Mouse (Mus musculus) intestine, postnatal 0 days (tissue): ENCODE data around the gene Shc3. TPM values are rescaled to one million over a fixed set of nuclear protein-coding genes. Genes with fewer than 3 reads are reported as not detected.

ENCODE experiments used
- ATAC-seq: fragments of 200-750 bp; cut with Nextera tagmentation; 2 replicates; pipeline ENCODE4 v1.8.0; 2017; ENCODE audit warnings: mild to moderate bottlenecking, moderate TSS enrichment, moderate library complexity
- H3K27ac ChIP-seq: fragments of 300-500 bp; sonication (generic); 2 replicates; pipeline ENCODE4 v1.5.1; 2014; ENCODE audit warnings: mild to moderate bottlenecking, low read depth, low read length, moderate library complexity
- H3K27me3 ChIP-seq: fragments of 300-500 bp; sonication (generic); replicated peaks from 2 replicates; pipeline ENCODE4 v1.6.1; 2014; ENCODE audit warnings: low read length, mixed read lengths; ENCODE audit not compliant: control insufficient read depth, insufficient read depth
- H3K36me3 ChIP-seq: fragments of 300-500 bp; sonication (generic); 2 replicates; pipeline ENCODE4 v1.6.1; 2014; ENCODE audit warnings: mild to moderate bottlenecking, moderate library complexity; ENCODE audit not compliant: control insufficient read depth, insufficient read depth
- H3K4me1 ChIP-seq: fragments of 300-500 bp; sonication (generic); replicated peaks from 2 replicates; pipeline ENCODE4 v1.6.1; 2014; ENCODE audit warnings: antibody characterized with exemption, low read length, mixed read lengths; ENCODE audit not compliant: control insufficient read depth, insufficient read depth
- H3K4me2 ChIP-seq: fragments of 300-500 bp; sonication (generic); replicated peaks from 2 replicates; pipeline ENCODE4 v1.6.1; 2014; ENCODE audit warnings: low read depth, mild to moderate bottlenecking, moderate library complexity
- H3K4me3 ChIP-seq: fragments of 300-500 bp; sonication (generic); 2 replicates; pipeline ENCODE4 v1.5.1; 2014; ENCODE audit warnings: low read depth, low read length
- H3K9ac ChIP-seq: fragments of 300-500 bp; sonication (generic); 2 replicates; pipeline ENCODE4 v1.6.1; 2014; ENCODE audit warnings: mild to moderate bottlenecking, low read depth, low read length
- H3K9me3 ChIP-seq: fragments of 300-500 bp; sonication (generic); 2 replicates; pipeline ENCODE4 v1.6.1; 2016; ENCODE audit warnings: mixed run types; ENCODE audit not compliant: control insufficient read depth
- CTCF ChIP-seq: sonication (generic); IDR thresholded peaks from 2 replicates; pipeline ENCODE4 v1.5.1; 2016; ENCODE audit warnings: low read depth, mild to moderate bottlenecking, control low read depth, antibody characterized with exemption, moderate library complexity
- WGBS: fragments of 180-500 bp; shearing (Covaris S2); extraction: QIAGEN DNeasy Blood & Tissue Kit; methylation state at CpG from one replicate; pipeline ENCODE4 v1.1.7; 2014; 5-methylcytosine and 5-hydroxymethylcytosine counted together
- polyA plus RNA-seq: library from polyadenylated mRNA; unstranded; fragments of >200 nt; fragmentation: Nextera tagmentation; extraction: Ambion mirVana; gene quantifications from 2 replicates; pipeline ENCODE4 v1.2.1, GENCODE M21; 2015

Gene Shc3
- polyA plus RNA-seq, result 0.17 TPM in 2 replicates

DNA sequence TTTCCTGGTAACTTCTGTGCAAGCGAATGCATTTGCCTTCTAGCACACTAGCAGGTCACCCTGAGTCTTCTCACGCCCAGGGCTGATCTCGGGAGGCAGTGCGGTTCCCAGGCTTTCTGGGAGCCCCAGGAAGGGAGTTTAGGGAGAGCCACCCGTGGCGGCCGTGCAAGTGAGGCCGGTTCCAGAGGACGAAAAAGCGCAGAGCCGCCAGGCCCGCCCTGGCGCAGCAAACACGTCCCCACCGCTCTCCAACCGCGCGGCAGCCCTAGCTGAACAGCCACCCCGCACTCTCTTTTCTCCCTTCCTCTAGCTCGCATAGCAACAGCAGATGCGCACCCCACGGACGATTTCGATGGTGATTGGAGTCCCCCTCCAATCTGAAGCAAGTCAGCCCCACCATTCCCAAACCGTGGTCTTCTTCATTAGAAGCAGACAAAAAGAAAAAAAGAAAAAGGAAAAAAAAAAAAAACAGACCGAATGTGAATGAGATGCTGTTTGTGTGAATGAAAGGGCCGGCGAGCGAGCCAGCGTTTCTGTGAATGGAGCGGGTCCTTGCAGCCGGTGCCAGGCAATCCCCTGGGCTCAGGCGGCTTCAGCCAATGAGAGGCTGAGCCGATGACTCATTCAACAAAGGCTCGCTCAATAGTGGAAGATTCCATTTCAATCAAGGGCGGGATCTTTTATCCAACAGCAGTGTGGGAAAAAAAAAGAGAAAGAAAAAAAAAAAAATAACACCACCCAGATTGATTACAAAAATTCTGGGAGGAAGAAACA is at the start of gene Shc3:
Gene Shc3, minus strand, starts transcription at position 509 of the 774 bp plus-strand sequence.
- Histone ChIP-seq H3K9me3 (no peaks in the 10 kb centered on the region), H3K4me3 (peak within 1 kb of the TSS; percentile 43), H3K9ac (peak within 1 kb of the TSS; percentile 26; the same call in 1 of the 2 replicates), H3K4me1 (no peaks in the 10 kb centered on the region), H3K27me3 (peaks cover 64% of the 10 kb centered on the region), H3K4me2 (peak within 1 kb of the TSS; percentile 74), H3K36me3 (no peaks in the 10 kb centered on the region), H3K27ac (no peak within 1 kb of the TSS)
- no peak for ATAC-seq
- WGBS, result 1% methylated on average over 36 of the region's 36 CpGs
- TF ChIP-seq CTCF, result no peak

DNA sequence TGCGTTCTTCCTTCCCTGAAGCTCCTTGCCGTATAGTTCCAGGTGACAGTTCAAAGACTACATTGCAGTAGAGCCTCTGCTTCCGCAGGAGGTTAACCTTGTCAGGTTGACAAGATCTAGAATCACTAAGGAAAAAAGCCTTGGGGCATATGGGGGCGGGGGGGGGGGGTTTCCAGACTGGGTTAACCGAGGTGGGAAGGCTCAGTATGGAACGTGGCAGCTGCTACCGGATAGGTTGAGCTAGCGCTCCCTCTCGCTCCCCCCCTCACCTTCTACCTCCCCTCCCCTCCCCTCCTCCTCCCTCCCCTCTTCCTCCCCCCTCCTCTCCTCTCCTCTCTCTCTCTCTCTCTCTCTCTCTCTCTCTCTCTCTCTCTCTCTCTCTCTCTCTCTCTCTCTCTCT is 49.4 kb upstream of the Shc3 start:
- Histone ChIP-seq H3K27me3 (no peaks in the 10 kb centered on the region), H3K9me3 (no peaks in the 10 kb centered on the region), H3K27ac (no peak overlapping the region), H3K4me2 (no peak overlapping the region), H3K4me1 (no peaks in the 10 kb centered on the region), H3K4me3 (no peak overlapping the region), H3K36me3 (no peaks in the 10 kb centered on the region), H3K9ac (no peak overlapping the region)
- no peak for ATAC-seq
- WGBS, result 23% methylated on average over 9 of the region's 9 CpGs
- TF ChIP-seq CTCF, result no peak

DNA sequence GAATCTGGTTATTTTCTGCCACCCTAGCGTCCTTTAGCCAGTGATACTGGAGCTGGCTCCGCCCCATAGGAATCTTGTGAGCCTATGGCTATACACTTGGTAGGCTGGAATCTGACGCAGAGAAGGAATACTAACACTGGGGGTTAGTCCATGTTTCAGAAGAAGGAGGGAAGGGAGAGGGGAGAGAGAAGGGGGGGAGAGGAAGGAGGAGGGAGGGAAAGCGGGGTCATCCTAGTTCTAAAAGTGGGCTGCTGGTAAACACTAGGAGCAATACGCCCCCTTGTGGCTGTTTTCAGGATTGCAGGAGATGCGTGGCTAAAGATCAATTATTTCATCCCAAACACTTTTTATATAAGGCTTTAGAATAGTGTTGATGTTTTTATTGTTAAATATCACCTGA is 48.6 kb upstream of the Shc3 start:
- Histone ChIP-seq H3K9me3 (no peaks in the 10 kb centered on the region), H3K4me3 (no peak overlapping the region), H3K4me2 (no peak overlapping the region), H3K27ac (no peak overlapping the region), H3K27me3 (no peaks in the 10 kb centered on the region), H3K9ac (no peak overlapping the region), H3K36me3 (no peaks in the 10 kb centered on the region), H3K4me1 (no peaks in the 10 kb centered on the region)
- peak; percentile 85 for TF ChIP-seq CTCF
- 18% methylated on average over 6 of the region's 6 CpGs for WGBS
- ATAC-seq, result no peak

DNA sequence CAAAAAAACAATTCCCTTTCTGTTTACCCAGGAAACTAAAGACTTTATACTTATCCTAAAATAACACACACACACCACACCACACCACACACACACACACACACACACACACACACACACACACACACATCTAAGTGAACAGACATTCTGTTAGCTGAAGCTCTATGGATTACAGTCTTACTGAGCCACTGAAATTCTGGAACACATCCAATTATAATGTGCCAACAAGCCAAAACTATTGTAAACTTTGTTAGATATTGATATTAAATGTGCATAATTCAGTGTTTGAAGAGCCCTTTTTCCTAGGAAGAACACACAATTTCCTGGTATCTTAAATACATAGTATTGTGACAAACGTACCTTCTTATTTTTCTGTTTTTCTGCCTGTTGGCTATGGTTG is 48.1 kb upstream of the Shc3 start:
- 43% methylated on average over 1 of the region's 1 CpGs for WGBS
- H3K27me3 ChIP-seq, result no peaks in the 10 kb centered on the region

DNA sequence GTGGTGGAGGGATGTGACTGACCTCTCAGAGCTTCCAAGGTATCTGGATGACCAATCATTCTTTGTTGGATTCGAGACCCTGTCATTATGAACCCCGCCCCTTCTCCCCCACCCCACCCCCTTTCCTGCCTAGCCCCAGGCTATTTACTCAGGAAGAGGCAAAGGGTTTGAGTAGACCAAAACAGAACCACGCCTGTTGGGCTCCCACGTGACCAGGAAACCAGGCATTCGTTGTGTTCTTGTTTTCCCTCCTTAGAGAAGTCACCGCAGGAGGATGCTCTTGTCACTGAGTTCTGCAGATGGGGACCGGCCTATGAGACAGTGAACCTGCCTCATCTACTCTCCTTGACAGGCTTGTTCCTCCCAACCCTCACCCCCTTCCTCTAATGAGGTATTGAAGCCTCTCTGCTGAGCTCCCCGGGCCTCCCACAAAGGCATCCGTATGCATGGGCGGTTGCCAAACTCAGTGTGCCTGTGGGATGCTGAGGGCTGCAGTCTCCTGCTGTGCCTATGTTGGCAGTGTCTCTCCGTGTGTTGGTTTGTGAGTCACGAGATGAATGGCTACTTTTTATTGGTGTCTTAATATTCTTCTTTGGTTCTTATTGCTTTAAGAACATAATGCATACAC is 47.3 kb upstream of the Shc3 start:
- no peak overlapping the region for H3K9ac ChIP-seq
- no peaks in the 10 kb centered on the region for H3K27me3 ChIP-seq
- no peaks in the 10 kb centered on the region for H3K36me3 ChIP-seq
- H3K4me3 ChIP-seq, result no peak overlapping the region
- H3K27ac ChIP-seq, result no peak overlapping the region
- WGBS, result 23% methylated on average over 12 of the region's 12 CpGs
- no peaks in the 10 kb centered on the region for H3K4me1 ChIP-seq
- no peaks in the 10 kb centered on the region for H3K9me3 ChIP-seq
- no peak overlapping the region for H3K4me2 ChIP-seq
- no peak for ATAC-seq
- TF ChIP-seq CTCF, result no peak

More for the DNA sequence above, 48.1 kb upstream of the Shc3 start:
- no peaks in the 10 kb centered on the region for H3K36me3 ChIP-seq
- no peaks in the 10 kb centered on the region for H3K9me3 ChIP-seq
- H3K4me1 ChIP-seq, result no peaks in the 10 kb centered on the region
- H3K4me2 ChIP-seq, result no peak overlapping the region
- TF ChIP-seq CTCF, result no peak
- no peak overlapping the region for H3K4me3 ChIP-seq
- H3K27ac ChIP-seq, result no peak overlapping the region
- no peak overlapping the region for H3K9ac ChIP-seq
- ATAC-seq, result no peak

DNA sequence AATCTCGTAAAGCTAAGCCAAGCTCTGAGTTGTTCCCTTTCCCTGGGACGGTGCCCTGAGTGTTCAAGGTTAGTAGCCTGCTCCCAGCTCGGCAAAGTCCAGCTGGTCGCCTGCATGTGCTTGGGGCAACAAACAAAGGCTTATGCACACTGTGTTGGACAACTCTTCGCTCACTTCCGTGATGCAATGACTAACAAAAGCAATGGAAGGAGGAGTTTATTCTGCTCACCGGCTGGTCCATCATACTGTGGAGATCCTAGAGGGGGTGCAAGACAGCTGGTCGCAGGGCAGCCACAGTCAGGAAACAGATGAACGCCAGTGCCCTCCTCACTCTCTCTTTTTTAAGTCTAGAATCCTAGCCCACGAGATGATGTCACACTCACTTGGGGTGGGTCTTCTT is 46.6 kb upstream of the Shc3 start:
- no peak overlapping the region for H3K27ac ChIP-seq
- no peak overlapping the region for H3K4me3 ChIP-seq
- no peak overlapping the region for H3K9ac ChIP-seq
- H3K4me2 ChIP-seq, result no peak overlapping the region
- H3K27me3 ChIP-seq, result no peaks in the 10 kb centered on the region
- H3K9me3 ChIP-seq, result no peaks in the 10 kb centered on the region
- TF ChIP-seq CTCF, result no peak
- no peak for ATAC-seq
- 53% methylated on average over 10 of the region's 10 CpGs for WGBS
- H3K36me3 ChIP-seq, result no peaks in the 10 kb centered on the region
- no peaks in the 10 kb centered on the region for H3K4me1 ChIP-seq
